Mouse (Mus musculus) brain, embryonic 14.5 days (tissue): ENCODE measurements around the gene Arpc5l. TPM values are rescaled to one million over a fixed set of nuclear protein-coding genes. Genes with fewer than 3 reads are reported as not detected.

ENCODE experiments used
- DNase-seq: peaks from one replicate; pipeline ENCODE4 v3.0.0-alpha.2; 2011; ENCODE audit warnings: low read depth
- CTCF ChIP-seq: fragments of 200-500 bp; IDR thresholded peaks from 2 replicates; pipeline ENCODE4 v1.5.1; 2012; ENCODE audit warnings: inconsistent platforms, mild to moderate bottlenecking, moderate library complexity, borderline replicate concordance; ENCODE audit not compliant: insufficient read depth, insufficient read length; ENCODE audit errors: extremely low read depth
- POLR2A ChIP-seq: fragments of 200-500 bp; IDR thresholded peaks from 2 replicates; pipeline ENCODE4 v1.6.1; 2012; ENCODE audit warnings: mild to moderate bottlenecking, inconsistent platforms, borderline replicate concordance; ENCODE audit not compliant: poor library complexity, insufficient read depth, insufficient read length, severe bottlenecking; ENCODE audit errors: extremely low read depth
- polyA plus RNA-seq: library from polyadenylated mRNA; depleted of rRNA; stranded (reverse); fragments of >200 nt; gene quantifications from 2 replicates; pipeline ENCODE4 v1.2.3, GENCODE M21; 2012; rRNA removed

The Arpc5l gene
- polyA plus RNA-seq, 1 experiment = 69.9 TPM

- TF ChIP-seq CTCF (no peak), POLR2A (no peak)
- no peak for DNase-seq
Observed at GRCm38 (mm10) chr2:39020004-39020403, 14.9 kb downstream of the Arpc5l start.

DNA sequence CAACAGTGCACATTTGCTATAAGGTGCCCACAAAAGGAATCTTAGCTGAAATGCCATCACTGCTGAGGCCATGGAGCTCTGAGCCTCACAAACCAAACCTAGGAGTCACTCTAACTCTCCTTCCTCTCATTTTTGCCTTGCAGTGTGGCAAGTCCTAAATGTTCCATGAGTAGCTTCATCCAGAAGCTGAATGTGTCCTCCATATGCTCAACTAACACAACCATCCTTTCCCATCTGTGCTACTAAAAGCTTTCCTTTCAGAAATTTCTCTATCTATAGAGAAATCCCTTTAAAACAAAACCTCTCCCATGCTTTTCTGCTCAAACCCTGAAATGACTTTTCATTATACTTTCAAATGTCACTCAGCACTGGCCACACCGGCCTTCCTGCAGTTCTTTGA, 26.5 kb downstream of the Arpc5l start:
- DNase-seq = no peak
- no peak for TF ChIP-seq CTCF
- no peak for TF ChIP-seq POLR2A

DNA sequence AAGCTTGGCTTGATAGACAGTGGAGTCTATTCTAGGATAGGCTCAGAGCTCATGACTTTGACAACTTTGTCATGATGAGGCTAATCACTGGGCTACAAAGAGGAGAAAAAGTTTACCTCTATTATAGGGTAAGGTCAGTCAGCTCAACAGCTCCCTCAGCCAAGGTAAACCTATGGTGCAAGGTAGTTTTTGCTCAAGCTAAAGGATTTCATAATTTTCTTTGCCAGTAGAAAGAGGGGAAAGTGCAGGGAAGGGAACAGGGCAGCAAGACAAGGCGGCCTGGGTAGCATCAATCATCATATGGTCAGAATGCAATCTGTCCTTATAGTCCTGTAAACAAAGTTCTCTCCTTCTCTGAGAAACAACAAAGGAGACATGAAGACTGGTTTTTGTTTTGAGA, 35.1 kb downstream of the Arpc5l start:
- DNase-seq = no peak
- TF ChIP-seq CTCF (no peak), POLR2A (no peak)

- DNase-seq = no peak
- TF ChIP-seq POLR2A (no peak), CTCF (no peak)
Observed at GRCm38 (mm10) chr2:39048515-39048914, 43.4 kb downstream of the Arpc5l start.

DNA sequence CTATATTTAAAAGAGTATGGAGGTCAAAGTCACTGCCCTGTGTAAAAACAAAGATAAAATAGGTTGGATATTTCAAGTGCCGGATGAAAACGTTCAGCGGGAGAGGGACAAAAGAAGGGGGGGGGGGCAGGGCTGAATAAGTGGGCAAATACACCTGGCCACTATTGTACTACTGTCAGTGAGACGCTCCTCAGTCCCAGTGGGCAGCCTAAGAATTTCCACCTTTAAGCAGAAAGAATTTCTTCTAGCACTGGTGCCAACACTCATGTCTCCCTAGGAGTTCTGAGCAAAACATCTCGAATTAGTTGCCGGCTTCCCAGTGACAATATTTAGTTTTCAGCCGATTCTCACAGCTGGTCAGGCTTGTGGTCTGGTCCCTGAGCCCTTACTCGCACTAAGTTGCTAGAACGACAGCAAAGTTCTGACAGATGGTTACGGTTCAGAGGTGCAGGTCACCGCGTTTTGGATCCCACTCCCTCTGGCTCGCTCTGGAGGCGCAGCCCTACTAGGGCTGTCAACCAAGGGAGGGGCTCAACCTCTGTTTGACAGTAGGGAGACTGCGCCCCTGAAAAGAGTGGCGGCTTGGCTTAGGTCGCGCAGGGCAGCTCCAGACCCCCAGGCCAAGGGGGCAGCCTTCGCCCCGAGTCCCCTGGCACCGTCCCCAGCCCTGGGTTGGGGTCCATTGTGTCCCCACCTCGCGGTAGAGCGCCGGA, 59.7 kb downstream of the Arpc5l start:
- DNase-seq = no peak

More for the DNA sequence above, 59.7 kb downstream of the Arpc5l start:
- TF ChIP-seq POLR2A = no peak
- TF ChIP-seq CTCF = no peak

Other genes starting within 250 kb of the Arpc5l start
- gene Nr6a1, start 77.7 kb upstream of the Arpc5l start, polyA plus RNA-seq = 4.1 and 5.6 TPM in 2 replicates
- 2.0 and 5.6 TPM in 2 replicates for gene Olfml2a, start 73.4 kb upstream of the Arpc5l start, polyA plus RNA-seq
- 1.2 and 1.4 TPM in 2 replicates for gene Wdr38, start 7.9 kb upstream of the Arpc5l start, polyA plus RNA-seq
- 432 and 443 TPM in 2 replicates for gene Rpl35, start 276 bp downstream of the Arpc5l start, polyA plus RNA-seq
- 37.9 and 48.5 TPM in 2 replicates for gene Golga1, start 60.2 kb downstream of the Arpc5l start, polyA plus RNA-seq
- 15.2 and 15.9 TPM in 2 replicates for gene Scai, start 185.4 kb downstream of the Arpc5l start, polyA plus RNA-seq
- gene Ppp6c, start 221.1 kb downstream of the Arpc5l start, polyA plus RNA-seq = 50.7 and 53.1 TPM in 2 replicates